Mouse (Mus musculus) hindbrain, embryonic 11.5 days (tissue): ENCODE data around the gene Pcsk7. TPM values are rescaled to one million over a fixed set of nuclear protein-coding genes. Genes with fewer than 3 reads are reported as not detected.

Experiments used
- ATAC-seq: fragments of 200-750 bp; cut with Nextera tagmentation; 2 replicates; pipeline ENCODE4 v1.8.0; 2017; ENCODE audit warnings: mild to moderate bottlenecking, moderate TSS enrichment, moderate library complexity; ENCODE audit not compliant: low FRiP score
- DNase-seq: peaks from one replicate; pipeline ENCODE4 v3.0.0-alpha.2; 2015; ENCODE audit warnings: low spot score
- H3K27ac ChIP-seq: fragments of 300-500 bp; sonication (generic); 2 replicates; pipeline ENCODE4 v1.5.1; 2014; ENCODE audit warnings: mild to moderate bottlenecking, low read depth, low read length
- H3K27me3 ChIP-seq: fragments of 300-500 bp; sonication (generic); 2 replicates; pipeline ENCODE4 v1.6.1; 2014; ENCODE audit warnings: mild to moderate bottlenecking, low read length, moderate library complexity, mixed read lengths; ENCODE audit not compliant: control insufficient read depth, insufficient read depth
- H3K36me3 ChIP-seq: fragments of 300-500 bp; sonication (generic); 2 replicates; pipeline ENCODE4 v1.6.1; 2014; ENCODE audit warnings: mild to moderate bottlenecking, low read length, moderate library complexity, mixed read lengths; ENCODE audit not compliant: control insufficient read depth, insufficient read depth
- H3K4me1 ChIP-seq: fragments of 300-500 bp; sonication (generic); replicated peaks from 2 replicates; pipeline ENCODE4 v1.6.1; 2014; ENCODE audit warnings: low read length, mixed read lengths; ENCODE audit not compliant: control insufficient read depth, insufficient read depth
- H3K4me2 ChIP-seq: fragments of 300-500 bp; sonication (generic); replicated peaks from 2 replicates; pipeline ENCODE4 v1.6.1; 2014; ENCODE audit warnings: mild to moderate bottlenecking, low read depth, low read length
- H3K4me3 ChIP-seq: fragments of 300-500 bp; sonication (generic); 2 replicates; pipeline ENCODE4 v1.5.1; 2014; ENCODE audit warnings: low read depth, low read length
- H3K9ac ChIP-seq: fragments of 300-500 bp; sonication (generic); 2 replicates; pipeline ENCODE4 v1.6.1; 2014; ENCODE audit warnings: low read depth, low read length
- H3K9me3 ChIP-seq: fragments of 300-500 bp; sonication (generic); 2 replicates; pipeline ENCODE4 v1.6.1; 2016; ENCODE audit warnings: low read length; ENCODE audit not compliant: control insufficient read depth
- WGBS: fragments of 180-500 bp; shearing (Covaris S2); extraction: QIAGEN DNeasy Blood & Tissue Kit; methylation state at CpG from one replicate; pipeline ENCODE4 v1.1.7; 2014; 5-methylcytosine and 5-hydroxymethylcytosine counted together
- polyA plus RNA-seq: library from polyadenylated mRNA; unstranded; fragments of >200 nt; fragmentation: Nextera tagmentation; extraction: Ambion mirVana; gene quantifications from 2 replicates; pipeline ENCODE4 v1.2.1, GENCODE M21; 2014

Pcsk7 gene
- polyA plus RNA-seq, 1 experiment from 2014 or later: 13.3 TPM

DNA sequence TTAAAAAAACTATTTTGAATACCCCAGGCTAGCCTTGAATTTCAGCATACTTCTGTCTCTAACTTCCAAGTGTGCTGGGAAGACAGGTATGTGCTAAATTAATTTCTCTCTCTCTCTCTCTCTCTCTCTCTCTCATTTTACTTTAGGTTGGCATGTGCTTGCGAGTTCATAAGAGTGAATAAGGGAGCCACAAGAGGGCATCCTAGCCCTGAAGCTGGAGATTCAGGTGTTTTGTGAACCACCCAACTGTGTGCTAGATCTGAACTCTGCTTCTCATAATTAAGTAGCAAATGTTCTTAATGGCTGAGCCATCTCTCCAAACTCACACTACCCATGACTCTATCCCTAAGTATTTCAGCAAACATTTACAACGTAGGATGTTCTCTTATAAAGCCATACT lies 70.6 kb downstream of the Pcsk7 start:
- H3K4me1 ChIP-seq: no peaks in the 10 kb centered on the region
- peaks cover 3% of the 10 kb centered on the region; the same call in 1 of the 2 replicates for H3K36me3 ChIP-seq
- 97% methylated on average over 2 of the region's 2 CpGs for WGBS
- H3K4me2 ChIP-seq: no peak overlapping the region
- ATAC-seq (no peak), DNase-seq (no peak)
- no peak overlapping the region for H3K4me3 ChIP-seq
- H3K27me3 ChIP-seq: no peaks in the 10 kb centered on the region
- no peak overlapping the region for H3K9ac ChIP-seq
- H3K9me3 ChIP-seq: no peaks in the 10 kb centered on the region
- H3K27ac ChIP-seq: no peak overlapping the region

Other genes starting within 250 kb of the Pcsk7 start
- 12.9 and 19.5 TPM in 2 replicates for gene Cep164, start 77.8 kb upstream of the Pcsk7 start, polyA plus RNA-seq
- 29.6 and 31.1 TPM in 2 replicates for gene Bace1, start 67.9 kb upstream of the Pcsk7 start, polyA plus RNA-seq
- gene Rnf214, start 414 bp downstream of the Pcsk7 start, polyA plus RNA-seq: 81.4 and 109 TPM in 2 replicates
- 19.6 and 28.8 TPM in 2 replicates for gene Tagln, start 29.6 kb downstream of the Pcsk7 start, polyA plus RNA-seq
- gene Sidt2, start 48.8 kb downstream of the Pcsk7 start, polyA plus RNA-seq: 23.4 and 23.6 TPM in 2 replicates
- 282 and 301 TPM in 2 replicates for gene Pafah1b2, start 106.2 kb downstream of the Pcsk7 start, polyA plus RNA-seq
- 9.0 and 10.1 TPM in 2 replicates for gene Sik3, start 106.3 kb downstream of the Pcsk7 start, polyA plus RNA-seq